Mouse (Mus musculus) gastrocnemius, postnatal 25 days (tissue): Measurements from ENCODE around the gene Rae1. TPM values are rescaled to one million over a fixed set of nuclear protein-coding genes. Genes with fewer than 3 reads are reported as not detected.

ENCODE experiments used
- DNase-seq: peaks from one replicate; pipeline ENCODE4 v3.0.0; 2022
- total RNA-seq, 2 experiments: library from RNA; stranded (reverse); gene quantifications; 1 replicate in 1 of 2; 2 replicates in 1 of 2; pipeline ENCODE4 v1.2.3; 2021

Gene Rae1
- total RNA-seq, 2 experiments from 2014 or later: 11.8 to 12.7 TPM

- no peak for DNase-seq
These were observed 9.8 kb upstream of the Rae1 start for GRCm38 (mm10) chr2:172990161-172990560.

- peak; percentile 40 for DNase-seq
These were observed 3.7 kb upstream of the Rae1 start for GRCm38 (mm10) chr2:172996207-172996606.

DNA sequence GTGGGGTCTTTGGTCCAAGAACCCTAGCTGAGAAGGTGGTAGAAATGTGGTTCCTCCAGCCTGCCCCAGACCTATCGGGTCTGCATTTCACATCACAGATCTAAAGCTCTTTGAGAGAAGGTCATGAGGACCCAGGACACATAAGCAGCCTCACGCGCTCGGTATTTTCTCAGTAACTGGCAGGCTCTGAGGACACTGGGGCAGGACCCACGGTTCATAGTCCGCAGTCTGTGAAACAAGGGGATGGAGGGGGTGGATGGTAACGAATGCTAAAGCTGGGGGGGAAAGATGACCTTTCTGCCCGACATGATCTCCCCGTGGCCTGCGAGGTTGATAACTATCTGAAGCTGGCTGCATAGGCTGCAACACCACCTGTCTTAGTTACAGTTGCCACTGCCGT lies 2.2 kb upstream of the Rae1 start:
- no peak for DNase-seq

- DNase-seq: no peak
These were observed 1.4 kb upstream of the Rae1 start for GRCm38 (mm10) chr2:172998478-172998877.

DNA sequence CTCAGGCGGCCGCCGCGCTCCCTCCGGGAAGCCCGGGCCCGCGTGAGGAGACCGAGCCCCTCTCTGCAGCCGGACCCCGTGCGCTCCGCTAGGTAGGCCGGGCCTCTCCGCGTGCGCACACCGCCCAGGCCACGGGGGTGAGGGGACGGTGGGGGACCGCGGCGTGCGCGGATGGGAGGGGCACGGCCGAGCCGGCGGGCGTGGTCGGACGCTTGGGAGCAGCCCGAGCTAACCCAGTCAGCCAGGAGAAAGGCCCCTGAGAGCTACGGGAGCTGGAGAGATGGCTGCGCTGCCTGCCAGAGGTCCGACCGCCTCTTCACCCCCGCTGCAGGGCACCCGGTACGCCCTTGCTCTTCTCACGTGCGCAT lies 352 bp downstream of the Rae1 start:
- DNase-seq: no peak

GRCm38 (mm10) chr2:173000921-173001320 lies 1.0 kb downstream of the Rae1 start:
- no peak for DNase-seq

DNA sequence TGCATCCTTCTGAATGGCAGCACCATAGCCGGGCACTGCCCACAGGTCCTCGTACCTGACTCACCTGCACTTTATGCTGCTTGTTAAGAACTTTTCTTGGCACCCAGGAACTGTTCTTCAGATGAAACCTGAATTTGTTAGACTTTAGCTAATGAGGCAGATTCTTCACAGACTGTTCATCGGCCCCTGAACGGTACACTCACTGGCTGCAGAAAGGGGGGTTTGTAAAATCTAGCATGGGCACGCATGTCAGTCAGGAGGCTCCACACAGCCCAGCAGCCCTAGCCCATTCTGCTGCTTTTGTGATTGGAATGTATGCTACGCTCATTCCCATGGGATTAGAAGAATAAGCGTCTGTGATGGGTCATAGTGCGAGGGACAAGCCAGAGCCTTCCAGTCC lies 3.8 kb downstream of the Rae1 start:
- DNase-seq: no peak

GRCm38 (mm10) chr2:173010220-173010717 lies 10.4 kb downstream of the Rae1 start:
- no peak for DNase-seq

DNA sequence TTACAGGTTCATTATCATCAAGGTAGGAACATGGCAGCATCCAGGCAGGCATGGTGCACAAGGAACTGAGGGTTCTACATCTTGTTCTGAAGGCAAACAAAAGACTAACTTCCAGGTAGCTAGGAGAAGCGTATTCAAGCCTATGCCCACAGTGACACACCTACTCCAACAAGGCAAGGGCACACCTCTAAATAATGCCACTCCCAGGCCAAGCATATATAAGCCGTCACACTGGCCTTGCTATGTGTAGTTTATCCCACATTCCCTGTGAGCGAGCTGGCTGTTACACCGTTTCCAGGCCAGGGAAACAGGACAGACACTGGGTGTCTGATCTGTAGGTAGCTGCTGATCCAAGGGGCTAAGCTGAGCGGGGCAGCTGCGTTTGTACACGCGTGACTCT lies 11.5 kb downstream of the Rae1 start:
- DNase-seq: no peak

GRCm38 (mm10) chr2:173014741-173015287 lies 14.9 kb downstream of the Rae1 start:
- no peak for DNase-seq

GRCm38 (mm10) chr2:173017940-173018339 lies 18.0 kb downstream of the Rae1 start:
- DNase-seq: no peak

DNA sequence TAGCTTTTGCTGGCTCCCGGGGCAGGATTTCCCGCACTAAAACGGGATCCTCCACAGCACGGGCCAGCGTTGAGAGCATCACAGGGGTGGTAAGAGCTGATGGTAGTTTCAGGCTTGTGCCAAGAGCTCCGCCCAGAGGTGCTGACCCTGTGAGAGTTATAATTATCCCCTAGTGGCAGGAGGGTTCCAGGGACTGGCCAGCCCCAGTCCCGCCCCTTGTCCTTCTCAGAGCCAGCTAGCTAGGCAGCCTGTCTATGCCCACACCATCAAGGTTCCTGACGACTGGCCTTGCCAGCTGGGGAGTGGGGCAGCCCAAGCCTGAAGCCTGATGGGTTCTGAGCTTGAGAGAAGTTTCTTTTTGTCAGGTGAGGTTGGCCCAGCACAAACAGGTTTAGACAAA lies 18.7 kb downstream of the Rae1 start:
- peak; percentile 87 for DNase-seq

DNA sequence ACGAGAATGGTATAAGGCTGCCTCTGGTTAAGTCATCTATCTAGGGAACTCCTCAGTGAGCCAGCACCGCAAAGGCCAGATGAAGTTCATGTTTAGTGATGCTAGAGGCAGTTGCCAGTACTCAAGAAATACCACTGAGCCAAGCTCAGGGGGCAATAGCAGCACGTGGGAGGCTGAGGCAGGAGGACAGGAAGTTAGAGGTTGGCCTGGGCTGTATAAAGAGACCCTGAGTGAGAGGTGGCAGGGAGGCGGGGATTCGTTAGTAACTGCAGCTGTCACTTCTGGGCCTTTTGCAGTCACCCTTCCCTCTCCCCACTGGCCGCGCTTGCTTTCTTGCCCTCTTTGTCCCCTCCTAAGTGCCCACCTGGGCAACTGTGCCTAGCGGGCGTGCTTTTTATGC lies 19.4 kb downstream of the Rae1 start:
- no peak for DNase-seq

GRCm38 (mm10) chr2:173019790-173020189 lies 19.9 kb downstream of the Rae1 start:
- DNase-seq: peak; percentile 87

GRCm38 (mm10) chr2:173020430-173020829 lies 20.5 kb downstream of the Rae1 start, which contains the start of gene Rbm38:
Rbm38 (plus strand) TSS chr2:173020498.
- no peak for DNase-seq

DNA sequence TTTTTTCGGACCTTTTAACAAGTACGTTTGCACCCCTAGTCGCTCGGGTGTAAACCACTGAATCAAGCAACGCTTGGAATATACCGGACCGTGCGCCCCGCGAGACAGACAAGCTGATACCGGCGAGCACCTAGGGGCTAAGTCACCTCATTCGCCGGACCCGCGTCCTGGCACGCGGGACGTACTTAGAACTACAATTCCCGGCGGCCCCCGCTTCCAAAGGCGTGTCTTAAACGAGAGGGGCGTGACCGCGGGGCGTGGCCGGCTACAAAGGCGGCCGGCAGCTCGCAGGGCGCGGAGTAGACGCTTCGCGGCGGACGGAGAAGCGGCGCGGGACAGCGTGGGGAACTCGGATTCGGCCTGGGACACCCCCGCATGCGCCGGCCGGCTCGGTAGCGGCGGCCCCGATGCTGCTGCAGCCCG lies 21.7 kb downstream of the Rae1 start:
- DNase-seq: peak; percentile 90

DNA sequence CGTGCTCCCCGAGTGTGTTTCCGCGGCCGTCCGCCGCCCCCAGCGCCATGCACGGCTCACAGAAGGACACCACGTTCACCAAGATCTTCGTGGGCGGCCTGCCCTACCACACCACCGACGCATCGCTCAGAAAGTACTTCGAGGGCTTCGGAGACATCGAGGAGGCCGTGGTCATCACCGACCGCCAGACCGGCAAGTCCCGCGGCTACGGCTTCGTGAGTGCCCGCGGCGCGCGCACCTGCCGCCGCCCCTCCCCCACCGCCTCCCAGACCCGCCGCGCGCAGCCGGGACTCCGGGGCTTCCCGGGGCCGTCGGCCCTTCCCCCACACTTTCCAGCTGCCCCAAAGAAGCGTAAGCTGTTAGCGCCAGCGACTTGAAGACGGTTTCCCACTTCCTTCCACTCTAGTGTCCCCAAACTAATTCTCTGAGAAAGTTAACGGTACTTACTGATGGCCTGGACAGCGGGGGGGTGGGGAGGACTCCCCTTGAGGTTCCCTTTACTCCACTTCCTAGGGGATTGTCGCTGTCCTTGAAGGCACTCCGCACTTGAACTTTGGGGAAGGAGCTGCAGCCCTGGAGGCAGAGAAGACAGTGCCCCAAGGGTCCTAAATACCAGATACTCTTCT lies 22.3 kb downstream of the Rae1 start:
- peak; percentile 49 for DNase-seq

- peak; percentile 52 for DNase-seq
These were observed 22.9 kb downstream of the Rae1 start for GRCm38 (mm10) chr2:173022813-173023212.

DNA sequence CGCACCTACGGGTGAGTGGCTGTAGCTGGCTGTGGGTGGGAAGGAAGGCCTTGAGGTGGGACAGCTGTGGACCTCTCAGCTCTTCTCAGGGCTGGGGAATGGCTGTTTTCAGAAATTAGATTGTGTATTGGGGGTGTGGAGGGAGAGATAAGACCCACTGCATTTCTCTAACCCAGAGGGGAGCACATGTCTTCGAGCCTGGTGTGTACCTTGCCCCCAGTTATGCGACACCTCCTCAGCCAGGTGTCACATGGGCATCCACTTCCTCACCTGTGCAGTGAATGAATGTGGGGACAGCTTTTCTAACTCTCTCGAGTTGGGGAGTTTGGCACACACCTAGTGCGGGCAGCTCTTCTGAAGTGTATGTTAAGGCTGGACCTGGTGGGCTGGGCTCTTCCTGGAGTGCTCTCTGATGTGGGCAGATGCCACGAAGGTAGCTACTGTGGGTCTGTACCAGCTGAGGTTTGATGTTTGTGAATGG lies 23.5 kb downstream of the Rae1 start:
- DNase-seq: no peak

DNA sequence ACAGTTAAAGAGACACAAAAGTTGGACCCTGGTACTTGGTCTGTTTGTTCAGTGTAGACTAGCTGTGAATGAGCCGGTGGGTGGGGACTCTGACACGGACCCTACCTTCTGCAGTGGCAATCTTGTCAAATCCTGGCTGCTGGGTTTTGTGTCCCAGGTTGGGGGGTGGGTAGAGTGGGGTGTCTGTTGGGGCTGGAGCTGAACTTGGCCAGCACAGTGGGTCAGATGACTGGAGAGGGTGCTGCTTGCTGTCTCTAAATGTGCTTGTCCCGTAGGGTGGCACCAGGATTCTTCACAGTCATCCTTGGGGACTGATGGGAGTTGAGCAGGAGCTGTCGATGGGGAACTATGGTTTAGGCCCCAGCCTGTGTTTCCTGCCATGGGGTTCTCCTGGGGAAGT lies 24.0 kb downstream of the Rae1 start:
- no peak for DNase-seq

DNA sequence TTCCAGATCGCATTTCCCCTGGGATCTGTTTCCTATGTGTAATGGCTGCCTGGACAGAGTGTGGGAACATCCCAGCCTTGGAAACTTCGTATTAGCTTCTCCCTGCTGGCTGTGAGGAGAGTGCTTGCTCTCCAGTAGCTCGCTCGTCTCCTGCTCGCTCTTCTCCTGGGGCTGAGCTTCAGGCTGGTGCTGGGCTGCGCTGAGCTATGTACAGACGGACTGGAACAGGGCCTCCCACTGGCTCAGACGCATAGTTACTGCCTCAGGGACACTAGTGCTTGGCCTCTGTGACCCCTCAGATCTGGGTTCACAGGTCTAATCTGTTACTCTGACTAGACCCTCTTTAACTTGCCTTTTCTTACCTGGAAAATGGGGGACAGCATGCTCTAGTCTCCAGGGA lies 24.5 kb downstream of the Rae1 start:
- DNase-seq: no peak

GRCm38 (mm10) chr2:173024938-173025337 lies 25.0 kb downstream of the Rae1 start:
- DNase-seq: peak; percentile 70

DNA sequence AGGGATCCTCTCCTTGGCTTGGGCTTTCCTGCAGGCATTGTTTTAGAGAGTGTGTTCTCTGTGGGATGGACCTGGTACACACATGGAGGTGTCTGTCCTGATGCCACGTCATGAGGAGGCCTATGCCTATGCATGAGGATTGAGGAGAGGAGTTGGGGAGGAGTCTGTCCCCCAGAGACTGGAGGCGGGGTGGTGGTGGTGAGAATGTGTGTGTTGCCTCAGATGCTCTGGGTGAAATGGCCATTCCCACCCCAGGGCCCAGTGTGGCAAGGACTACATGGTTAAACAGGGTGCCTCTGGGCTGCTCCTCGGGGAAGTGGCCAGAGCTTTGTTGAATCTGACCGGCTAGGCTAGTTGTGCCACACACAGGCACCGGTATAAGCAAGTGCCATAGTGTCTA lies 26.4 kb downstream of the Rae1 start:
- no peak for DNase-seq

- DNase-seq: peak; percentile 39
These were observed 26.8 kb downstream of the Rae1 start for GRCm38 (mm10) chr2:173026688-173027131.
